Mouse (Mus musculus): ENCODE data around the gene Gm10670. TPM values are rescaled to one million over a fixed set of nuclear protein-coding genes. Genes with fewer than 3 reads are reported as not detected.

Gm10670 gene
- not detected for polyA plus RNA-seq (2014; fragmentation: Illumina TruSeq; extraction: RNeasy Lipid Tissue Mini Kit (QIAGEN cat#74804); ENCODE audit: low read depth, low replicate concordance)

DNA sequence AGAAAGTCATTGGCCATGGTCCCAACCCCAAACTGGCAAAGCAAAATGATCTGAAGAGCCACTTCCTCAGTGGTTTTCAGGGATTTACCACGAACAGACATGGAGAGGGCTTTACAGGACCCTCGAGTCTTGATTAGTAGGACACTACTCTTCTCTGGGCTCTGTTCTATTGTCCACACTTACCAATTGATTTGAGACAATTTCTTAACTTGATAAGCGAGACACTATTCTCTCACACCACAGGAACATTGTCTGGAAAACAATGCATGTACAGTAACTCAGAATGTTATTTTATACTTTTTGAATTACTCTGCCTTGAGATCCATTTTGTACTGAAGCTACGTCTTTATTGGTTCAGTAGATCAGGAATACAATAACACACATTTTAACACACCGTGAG is at the start of gene Gm10670:
Gene Gm10670, minus strand, starts transcription at position 101 of the 400 bp plus-strand sequence.

GRCm38 (mm10) chr7:20510434-20510833 is 35.7 kb upstream of the Gm10670 start, which contains the start of gene Vmn1r103:
TSS of gene Vmn1r103 (minus strand) at chr7:20510534.

GRCm38 (mm10) chr7:20442493-20442892 is 32.2 kb downstream of the Gm10670 start, which contains the start of gene Vmn1r101:
TSS of gene Vmn1r101 (minus strand) at chr7:20442593.

Other genes with a start within 250 kb of the Gm10670 start
- gene Gm4498, start 241.1 kb downstream of the Gm10670 start, polyA plus RNA-seq (2014; fragmentation: Illumina TruSeq; extraction: RNeasy Lipid Tissue Mini Kit (QIAGEN cat#74804); ENCODE audit: low read depth, low replicate concordance) = not detected
- gene Gm5890, start 212.1 kb downstream of the Gm10670 start, polyA plus RNA-seq (2014; fragmentation: Illumina TruSeq; extraction: RNeasy Lipid Tissue Mini Kit (QIAGEN cat#74804); ENCODE audit: low read depth, low replicate concordance) = not detected
- not detected for gene Gm4133, start 140.9 kb downstream of the Gm10670 start, polyA plus RNA-seq (2014; fragmentation: Illumina TruSeq; extraction: RNeasy Lipid Tissue Mini Kit (QIAGEN cat#74804); ENCODE audit: low read depth, low replicate concordance)
- not detected for gene Gm5728, start 99.5 kb downstream of the Gm10670 start, polyA plus RNA-seq (2014; fragmentation: Illumina TruSeq; extraction: RNeasy Lipid Tissue Mini Kit (QIAGEN cat#74804); ENCODE audit: low read depth, low replicate concordance)
- not detected for gene Vmn1r100, start 57.0 kb downstream of the Gm10670 start, polyA plus RNA-seq (2014; fragmentation: Illumina TruSeq; extraction: RNeasy Lipid Tissue Mini Kit (QIAGEN cat#74804); ENCODE audit: low read depth, low replicate concordance)
- gene Vmn1r101, start 32.3 kb downstream of the Gm10670 start, polyA plus RNA-seq (2014; fragmentation: Illumina TruSeq; extraction: RNeasy Lipid Tissue Mini Kit (QIAGEN cat#74804); ENCODE audit: low read depth, low replicate concordance) = not detected
- gene Vmn1r103, start 35.6 kb upstream of the Gm10670 start, polyA plus RNA-seq (2014; fragmentation: Illumina TruSeq; extraction: RNeasy Lipid Tissue Mini Kit (QIAGEN cat#74804); ENCODE audit: low read depth, low replicate concordance) = not detected
- not detected for gene Vmn1r104, start 58.9 kb upstream of the Gm10670 start, polyA plus RNA-seq (2014; fragmentation: Illumina TruSeq; extraction: RNeasy Lipid Tissue Mini Kit (QIAGEN cat#74804); ENCODE audit: low read depth, low replicate concordance)
- not detected for gene Gm5726, start 70.8 kb upstream of the Gm10670 start, polyA plus RNA-seq (2014; fragmentation: Illumina TruSeq; extraction: RNeasy Lipid Tissue Mini Kit (QIAGEN cat#74804); ENCODE audit: low read depth, low replicate concordance)
- gene Gm4141, start 101.3 kb upstream of the Gm10670 start, polyA plus RNA-seq (2014; fragmentation: Illumina TruSeq; extraction: RNeasy Lipid Tissue Mini Kit (QIAGEN cat#74804); ENCODE audit: low read depth, low replicate concordance) = not detected
- gene Gm4513, start 124.1 kb upstream of the Gm10670 start, polyA plus RNA-seq (2014; fragmentation: Illumina TruSeq; extraction: RNeasy Lipid Tissue Mini Kit (QIAGEN cat#74804); ENCODE audit: low read depth, low replicate concordance) = not detected
- gene Vmn1r107, start 194.0 kb upstream of the Gm10670 start, polyA plus RNA-seq (2014; fragmentation: Illumina TruSeq; extraction: RNeasy Lipid Tissue Mini Kit (QIAGEN cat#74804); ENCODE audit: low read depth, low replicate concordance) = not detected
- gene Vmn1r111, start 228.3 kb upstream of the Gm10670 start, polyA plus RNA-seq (2014; fragmentation: Illumina TruSeq; extraction: RNeasy Lipid Tissue Mini Kit (QIAGEN cat#74804); ENCODE audit: low read depth, low replicate concordance) = not detected